Mouse (Mus musculus) ES-Bruce4 (cell line): Measurements from ENCODE around the gene Olfr1415. TPM values are rescaled to one million over a fixed set of nuclear protein-coding genes. Genes with fewer than 3 reads are reported as not detected.

Source experiments
- H3K27ac ChIP-seq: 2 replicates; pipeline ENCODE4 v1.5.1; 2012; ENCODE audit warnings: low read length, inconsistent platforms; ENCODE audit not compliant: insufficient read depth
- H3K27me3 ChIP-seq: 2 replicates; pipeline ENCODE4 v1.6.1; 2012; ENCODE audit warnings: mild to moderate bottlenecking, low read length, inconsistent platforms; ENCODE audit not compliant: control insufficient read depth, poor library complexity, insufficient read depth, severe bottlenecking
- H3K36me3 ChIP-seq: 2 replicates; pipeline ENCODE4 v1.6.1; 2012; ENCODE audit warnings: inconsistent platforms, mild to moderate bottlenecking, low read length, moderate library complexity; ENCODE audit not compliant: control insufficient read depth, poor library complexity, insufficient read depth, severe bottlenecking
- H3K4me1 ChIP-seq: one replicate; pipeline ENCODE4 v1.8.1; 2011; ENCODE audit warnings: low read length; ENCODE audit not compliant: control insufficient read depth, insufficient read depth
- H3K4me3 ChIP-seq: 2 replicates; pipeline ENCODE4 v1.5.1; 2011; ENCODE audit warnings: low read depth, mild to moderate bottlenecking, low read length
- H3K9ac ChIP-seq: 2 replicates; pipeline ENCODE4 v1.6.1; 2012; ENCODE audit warnings: low read depth, mild to moderate bottlenecking, inconsistent platforms; ENCODE audit not compliant: poor library complexity, severe bottlenecking
- H3K9me3 ChIP-seq: replicated peaks from 2 replicates; pipeline ENCODE4 v1.6.1; 2012; ENCODE audit warnings: mild to moderate bottlenecking, low read length, inconsistent platforms; ENCODE audit not compliant: control insufficient read depth, poor library complexity, insufficient read depth, severe bottlenecking
- CTCF ChIP-seq: IDR thresholded peaks from one replicate; pipeline ENCODE4 v1.8.1; 2011; ENCODE audit warnings: low read depth, low read length
- EP300 ChIP-seq: IDR thresholded peaks from 2 replicates; pipeline ENCODE4 v1.6.1; 2011; ENCODE audit warnings: low read depth, low read length; ENCODE audit not compliant: insufficient read depth
- POLR2A ChIP-seq: IDR thresholded peaks from one replicate; pipeline ENCODE4 v1.8.1; 2011; ENCODE audit warnings: low read length; ENCODE audit not compliant: insufficient read depth
- polyA plus RNA-seq: library from polyadenylated mRNA; stranded (reverse); fragments of >200 nt; gene quantifications from 2 replicates; pipeline ENCODE4 v1.2.4, GENCODE M21; 2011; ENCODE audit warnings: low read depth; ENCODE audit not compliant: missing spikeins, insufficient read depth, insufficient read length

Gene Olfr1415
- polyA plus RNA-seq, 1 experiment, result not detected

DNA sequence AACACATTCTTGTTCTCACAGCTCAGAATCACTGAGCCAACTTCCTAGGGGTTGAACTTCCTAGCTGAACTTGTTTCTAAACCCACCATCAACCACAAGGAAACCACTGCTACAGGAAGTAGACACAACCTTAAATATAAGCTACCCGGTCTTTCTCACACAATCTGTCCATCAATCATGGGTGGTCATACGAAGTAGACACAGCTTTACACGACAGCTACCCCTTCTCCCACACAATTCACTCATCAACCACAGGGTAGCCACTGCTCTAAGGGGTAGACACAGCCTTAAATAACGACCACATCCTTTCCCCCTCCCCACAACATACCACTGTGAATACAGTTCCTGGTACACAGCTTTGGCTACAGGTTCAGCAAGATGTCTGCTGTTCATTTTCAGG is 27.0 kb downstream of the Olfr1415 start:
- TF ChIP-seq POLR2A, result no peak
- TF ChIP-seq CTCF, result no peak
- no peak for TF ChIP-seq EP300
- H3K9me3 ChIP-seq, result no peaks in the 10 kb centered on the region
- H3K27ac ChIP-seq, result no peak overlapping the region
- no peaks in the 10 kb centered on the region for H3K4me1 ChIP-seq
- no peaks in the 10 kb centered on the region for H3K27me3 ChIP-seq
- H3K36me3 ChIP-seq, result peaks cover 29% of the 10 kb centered on the region
- H3K4me3 ChIP-seq, result no peak overlapping the region
- H3K9ac ChIP-seq, result no peak overlapping the region

DNA sequence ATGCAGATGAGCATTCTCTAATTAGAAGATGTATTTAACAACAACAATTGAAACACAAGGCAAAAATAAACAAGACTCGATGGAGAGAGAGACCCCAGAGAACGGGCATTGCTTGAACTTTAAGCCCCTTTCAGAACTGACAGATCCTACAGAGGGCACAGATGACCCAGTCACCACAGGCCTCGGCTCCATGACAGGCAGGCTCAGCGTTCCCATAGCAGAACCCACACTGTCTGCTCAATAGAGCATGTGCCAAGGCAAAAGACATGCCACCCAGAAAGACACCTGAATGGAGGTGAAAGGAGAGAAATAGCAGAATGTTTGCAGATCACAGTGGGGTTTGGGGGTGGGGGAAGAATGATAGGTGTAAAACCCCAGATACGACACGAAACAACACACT is 37.5 kb downstream of the Olfr1415 start:
- no peak for TF ChIP-seq POLR2A
- no peak for TF ChIP-seq CTCF
- TF ChIP-seq EP300, result no peak
- Histone ChIP-seq H3K27ac (no peak overlapping the region), H3K9me3 (peaks cover 8% of the 10 kb centered on the region), H3K9ac (no peak overlapping the region), H3K4me3 (no peak overlapping the region), H3K36me3 (peaks cover 33% of the 10 kb centered on the region), H3K27me3 (no peaks in the 10 kb centered on the region), H3K4me1 (no peaks in the 10 kb centered on the region)

DNA sequence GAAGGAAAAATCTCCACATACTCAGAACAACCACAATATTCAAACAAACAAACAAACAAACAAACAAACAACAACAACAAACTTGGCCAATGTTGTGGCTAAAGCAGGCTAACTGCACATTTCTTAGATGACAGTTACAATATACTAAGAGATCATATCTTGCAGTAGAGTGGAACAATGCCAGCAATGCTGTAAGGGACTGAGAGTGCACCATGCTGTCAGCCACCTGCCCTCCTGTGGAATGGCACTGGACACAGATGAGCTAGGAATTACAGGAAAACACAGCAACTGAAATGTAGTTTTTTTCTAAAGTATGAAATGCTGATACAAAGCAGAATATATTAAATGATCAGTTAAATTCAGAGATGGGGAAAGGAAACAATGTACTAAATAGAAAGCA is 38.1 kb downstream of the Olfr1415 start:
- H3K4me3 ChIP-seq, result no peak overlapping the region
- no peaks in the 10 kb centered on the region for H3K27me3 ChIP-seq
- peaks cover 33% of the 10 kb centered on the region for H3K36me3 ChIP-seq
- H3K9ac ChIP-seq, result no peak overlapping the region
- H3K4me1 ChIP-seq, result no peaks in the 10 kb centered on the region
- no peak overlapping the region for H3K27ac ChIP-seq
- H3K9me3 ChIP-seq, result peaks cover 8% of the 10 kb centered on the region
- TF ChIP-seq EP300 (no peak), POLR2A (no peak), CTCF (no peak)

GRCm38 (mm10) chr1:92453751-92454445 is 42.0 kb downstream of the Olfr1415 start:
- H3K9me3 ChIP-seq, result peaks cover 8% of the 10 kb centered on the region
- H3K9ac ChIP-seq, result no peak overlapping the region
- no peaks in the 10 kb centered on the region for H3K4me1 ChIP-seq
- H3K36me3 ChIP-seq, result peaks cover 36% of the 10 kb centered on the region
- H3K27me3 ChIP-seq, result no peaks in the 10 kb centered on the region
- no peak overlapping the region for H3K4me3 ChIP-seq
- no peak overlapping the region for H3K27ac ChIP-seq
- TF ChIP-seq EP300, result no peak
- no peak for TF ChIP-seq POLR2A
- peak; percentile 12 for TF ChIP-seq CTCF

GRCm38 (mm10) chr1:92448293-92448692 is 47.6 kb downstream of the Olfr1415 start:
- Histone ChIP-seq H3K4me3 (no peak overlapping the region), H3K4me1 (no peaks in the 10 kb centered on the region), H3K27me3 (no peaks in the 10 kb centered on the region), H3K9me3 (no peaks in the 10 kb centered on the region), H3K9ac (no peak overlapping the region), H3K36me3 (peaks cover 28% of the 10 kb centered on the region), H3K27ac (no peak overlapping the region)
- TF ChIP-seq EP300 (no peak), POLR2A (no peak), CTCF (no peak)

GRCm38 (mm10) chr1:92441453-92442063 is 54.3 kb downstream of the Olfr1415 start:
- peaks cover 3% of the 10 kb centered on the region for H3K36me3 ChIP-seq
- no peaks in the 10 kb centered on the region for H3K9me3 ChIP-seq
- H3K27me3 ChIP-seq, result no peaks in the 10 kb centered on the region
- no peak overlapping the region for H3K27ac ChIP-seq
- H3K9ac ChIP-seq, result no peak overlapping the region
- H3K4me3 ChIP-seq, result no peak overlapping the region
- H3K4me1 ChIP-seq, result peaks cover 3% of the 10 kb centered on the region
- TF ChIP-seq CTCF (no peak), EP300 (no peak), POLR2A (no peak)
